Mouse (Mus musculus) common myeloid progenitor, adult 5-6 weeks (primary cell): ENCODE measurements around the gene Gtf2f2. TPM values are rescaled to one million over a fixed set of nuclear protein-coding genes. Genes with fewer than 3 reads are reported as not detected.

ENCODE experiments used
- total RNA-seq: library from RNA; stranded (forward); fragments of 200-1000, 187-1606 nt; gene quantifications from 2 replicates; pipeline ENCODE4 v1.2.3, GENCODE M21; 2017

The Gtf2f2 gene
- total RNA-seq, 1 experiment from 2014 or later, result 73.9 TPM

Other genes starting within 250 kb of the Gtf2f2 start
- gene Slc25a30, start 223.8 kb downstream of the Gtf2f2 start, total RNA-seq, result 20.3 and 29.7 TPM in 2 replicates
- 1,030 and 1,151 TPM in 2 replicates for gene Tpt1, start 165.8 kb downstream of the Gtf2f2 start, total RNA-seq
- not detected in 2 replicates for gene Kctd4, start 55.9 kb downstream of the Gtf2f2 start, total RNA-seq
- gene Gpalpp1, start 99.9 kb upstream of the Gtf2f2 start, total RNA-seq, result 39.5 and 43.6 TPM in 2 replicates
- 24.8 and 29.5 TPM in 2 replicates for gene Nufip1, start 100.0 kb upstream of the Gtf2f2 start, total RNA-seq